Mouse (Mus musculus) retina, postnatal 7 days (tissue): ENCODE measurements at regions not wholly inside any gene's neighbourhood (a gene's known extent, or its start where the extent isn't known, plus 50 kb on each side); places are given as distances from the start of the nearest gene placed in this dataset.

Source experiments
- DNase-seq: peaks from one replicate; pipeline ENCODE4 v3.0.0-alpha.2; 2012; ENCODE audit warnings: low read depth, low spot score

DNA sequence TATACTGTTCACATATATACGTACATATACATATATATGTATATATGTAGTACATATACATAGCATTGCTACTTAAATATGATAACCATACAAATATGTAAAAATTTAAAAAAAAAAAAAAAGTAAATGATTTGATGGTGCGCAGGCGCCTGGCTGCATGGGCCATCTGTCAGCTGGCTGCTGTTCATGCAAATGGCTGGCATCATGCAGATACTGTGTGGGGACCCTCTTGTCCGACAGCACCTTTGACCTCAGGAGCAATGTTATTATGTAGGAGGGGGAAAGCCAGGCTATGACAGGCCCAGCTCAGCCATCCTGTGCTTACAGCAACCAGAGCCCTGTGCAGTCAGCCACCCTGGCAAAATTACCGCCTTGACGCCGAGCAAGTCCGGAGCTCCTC is 65.1 kb upstream of the Tnrc6c start:
- DNase-seq = no peak

- DNase-seq = no peak
Measured at GRCm38 (mm10) chr11:117589422-117589821, 64.7 kb upstream of the Tnrc6c start.

- DNase-seq = no peak
Measured at GRCm38 (mm10) chr11:117592570-117592969, 61.5 kb upstream of the Tnrc6c start.

- no peak for DNase-seq
Measured at GRCm38 (mm10) chr11:117596201-117596600, 57.9 kb upstream of the Tnrc6c start.

GRCm38 (mm10) chr11:117597754-117598153 is 56.3 kb upstream of the Tnrc6c start:
- no peak for DNase-seq

GRCm38 (mm10) chr11:117598170-117598583 is 55.9 kb upstream of the Tnrc6c start:
- no peak for DNase-seq

GRCm38 (mm10) chr11:117598610-117599009 is 55.5 kb upstream of the Tnrc6c start:
- DNase-seq = no peak

DNA sequence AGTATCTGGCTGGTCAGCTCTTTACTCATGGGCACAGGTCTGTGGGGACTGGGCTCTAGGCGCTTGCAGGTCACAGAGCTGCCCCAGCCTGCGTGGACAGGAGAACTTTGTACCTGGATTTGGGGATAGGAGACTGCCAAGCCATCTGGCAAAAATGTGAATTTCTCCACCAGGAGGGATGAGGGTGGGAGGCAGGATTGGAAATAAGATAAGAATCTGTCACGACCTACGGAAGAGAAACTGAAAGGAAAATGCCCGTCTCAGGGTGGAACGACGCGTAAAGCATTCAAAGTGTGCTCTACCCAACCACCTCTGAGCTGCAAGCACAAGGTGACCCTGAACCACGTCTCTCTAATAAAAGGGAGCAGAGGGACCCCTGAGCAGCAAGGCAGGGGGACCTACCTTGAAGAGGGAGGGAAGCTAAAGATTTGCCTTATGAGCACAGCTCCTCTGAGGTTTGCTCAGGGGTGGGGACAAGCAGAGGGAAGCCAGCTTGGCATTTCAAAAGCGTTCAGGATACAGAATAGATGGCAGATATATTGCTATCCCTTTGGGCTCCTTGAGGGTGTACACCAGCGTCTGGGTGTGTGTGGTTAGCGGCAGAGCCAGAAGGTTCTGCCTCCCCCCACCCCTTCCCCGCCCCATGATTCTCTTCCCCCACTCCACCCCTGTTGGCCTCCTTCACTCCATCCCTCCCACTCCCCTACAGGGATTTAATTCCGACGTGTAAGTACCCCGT is 54.9 kb upstream of the Tnrc6c start:
- no peak for DNase-seq

GRCm38 (mm10) chr11:117599788-117600263 is 54.3 kb upstream of the Tnrc6c start:
- DNase-seq = no peak

- no peak for DNase-seq
Measured at GRCm38 (mm10) chr11:117601147-117601546, 52.9 kb upstream of the Tnrc6c start.

DNA sequence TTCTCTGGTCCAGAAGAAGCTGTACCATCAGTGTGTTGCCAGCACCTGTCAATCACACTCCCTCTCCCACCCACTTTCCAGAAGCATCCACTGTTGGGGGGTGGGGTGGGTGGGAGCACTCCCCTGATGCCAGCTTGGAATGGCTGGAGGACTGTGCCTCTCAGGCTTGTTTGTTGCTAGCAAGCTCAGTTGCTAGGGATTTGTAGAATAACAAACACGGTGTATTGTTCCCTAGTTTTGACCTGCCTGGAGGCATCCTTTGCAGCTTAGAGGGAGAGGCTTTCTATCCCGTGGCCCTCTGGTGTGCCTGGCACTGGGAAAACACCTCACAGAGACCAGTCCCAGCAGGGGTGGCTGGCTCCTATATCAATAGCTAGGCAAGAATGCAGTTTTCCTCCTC is 50.1 kb upstream of the Tnrc6c start:
- no peak for DNase-seq
